Mouse (Mus musculus) MEL (cell line): ENCODE data around the gene Cyp2b10. TPM values are rescaled to one million over a fixed set of nuclear protein-coding genes. Genes with fewer than 3 reads are reported as not detected.
"Not testable (repeated sequence)": the region's sequence is repeated elsewhere in the genome, so short reads cannot be mapped to it uniquely, and the experiment has no call there.

Experiments
- DNase-seq: peaks from one replicate; pipeline ENCODE4 v3.0.0; 2011; ENCODE audit warnings: low read depth, low spot score
- H3K27ac ChIP-seq: 2 replicates; pipeline ENCODE4 v1.5.1; 2012; ENCODE audit warnings: low read depth, mild to moderate bottlenecking, control low read depth, low read length, moderate library complexity; ENCODE audit not compliant: control insufficient read depth
- H3K27me3 ChIP-seq, 2 experiments: fragments of 150-350 bp in 1 of 2; sonication (generic) in 1 of 2; 2 replicates each; pipeline ENCODE4 v1.6.1; 2012; ENCODE audit warnings: low read length in 2 of 2, mild to moderate bottlenecking in 2 of 2, improper control_type of control experiment in 1 of 2, moderate library complexity in 1 of 2; ENCODE audit not compliant: insufficient read depth in 2 of 2, control insufficient read depth in 1 of 2
- H3K36me3 ChIP-seq, 2 experiments: 2 replicates each; pipeline ENCODE4 v1.6.1; 2012 to 2014; ENCODE audit warnings: low read length in 2 of 2, improper control_type of control experiment in 1 of 2, inconsistent platforms in 1 of 2, mild to moderate bottlenecking in 1 of 2; ENCODE audit not compliant: insufficient read depth in 2 of 2, control insufficient read depth in 1 of 2
- H3K4me1 ChIP-seq, 2 experiments: fragments of 150-350 bp in 1 of 2; sonication (generic) in 1 of 2; 2 replicates each; pipeline ENCODE4 v1.6.1; 2012; ENCODE audit warnings: low read length in 2 of 2, improper control_type of control experiment in 1 of 2, mild to moderate bottlenecking in 1 of 2; ENCODE audit not compliant: insufficient read depth in 2 of 2, control insufficient read depth in 1 of 2
- H3K4me3 ChIP-seq, 2 experiments: fragments of 150-350 bp in 1 of 2; sonication (generic) in 1 of 2; 2 replicates each; pipeline ENCODE4 v1.5.1; 2012; ENCODE audit warnings: low read depth in 2 of 2, low read length in 2 of 2, mild to moderate bottlenecking in 2 of 2, moderate library complexity in 2 of 2, control low read depth in 1 of 2, improper control_type of control experiment in 1 of 2; ENCODE audit not compliant: control insufficient read depth in 1 of 2, insufficient read depth in 1 of 2
- H3K79me2 ChIP-seq: 2 replicates; pipeline ENCODE4 v1.6.1; 2012; ENCODE audit warnings: mild to moderate bottlenecking, low read length, moderate library complexity; ENCODE audit not compliant: control insufficient read depth, poor library complexity, insufficient read depth
- H3K9ac ChIP-seq: 2 replicates; pipeline ENCODE4 v1.6.1; 2012; ENCODE audit warnings: low read depth, mild to moderate bottlenecking, control low read depth, low read length, moderate library complexity; ENCODE audit not compliant: control insufficient read depth, poor library complexity, severe bottlenecking
- H3K9me3 ChIP-seq: fragments of 150-350 bp; sonication (generic); replicated peaks from 2 replicates; pipeline ENCODE4 v1.6.1; 2012; ENCODE audit warnings: mild to moderate bottlenecking, low read length, improper control_type of control experiment, moderate library complexity; ENCODE audit not compliant: insufficient read depth
- BHLHE40 ChIP-seq: IDR thresholded peaks from 2 replicates; pipeline ENCODE4 v1.6.1; 2012; ENCODE audit warnings: low read depth, mild to moderate bottlenecking, inconsistent platforms, low read length, improper control_type of control experiment, borderline replicate concordance
- CHD2 ChIP-seq: IDR thresholded peaks from 2 replicates; pipeline ENCODE4 v1.6.1; 2011; ENCODE audit warnings: low read length, improper control_type of control experiment
- CTCF ChIP-seq, 3 experiments: IDR thresholded peaks in 2 of 3; conservative IDR thresholded peaks in 1 of 3; 2 replicates each; pipeline ENCODE4 v1.5.1; 2011 to 2012; ENCODE audit warnings: low read length in 3 of 3, low read depth in 2 of 3, mild to moderate bottlenecking in 2 of 3, improper control_type of control experiment in 1 of 3, inconsistent platforms in 1 of 3, mixed read lengths in 1 of 3, moderate library complexity in 1 of 3; ENCODE audit not compliant: control insufficient read depth in 1 of 3, insufficient read depth in 1 of 3, poor library complexity in 1 of 3, severe bottlenecking in 1 of 3
- ELF1 ChIP-seq: IDR thresholded peaks from 2 replicates; pipeline ENCODE4 v1.6.1; 2014; ENCODE audit warnings: low read depth, mild to moderate bottlenecking, inconsistent platforms, low read length, improper control_type of control experiment, moderate library complexity
- ETS1 ChIP-seq: IDR thresholded peaks from 2 replicates; pipeline ENCODE4 v1.6.1; 2012; ENCODE audit warnings: low read depth, mild to moderate bottlenecking, inconsistent platforms, low read length, improper control_type of control experiment, moderate library complexity
- GATA1 ChIP-seq: IDR thresholded peaks from 2 replicates; pipeline ENCODE4 v1.6.1; 2011; ENCODE audit warnings: low read depth, low read length, improper control_type of control experiment
- KAT2A ChIP-seq: conservative IDR thresholded peaks from 2 replicates; pipeline ENCODE4 v1.6.1; 2012; ENCODE audit warnings: low read depth, low read length, improper control_type of control experiment, inconsistent platforms
- MAZ ChIP-seq: IDR thresholded peaks from 2 replicates; pipeline ENCODE4 v1.6.1; 2012; ENCODE audit warnings: low read depth, mild to moderate bottlenecking, inconsistent platforms, low read length, improper control_type of control experiment
- MYB ChIP-seq: IDR thresholded peaks from 2 replicates; pipeline ENCODE4 v1.6.1; 2011; ENCODE audit warnings: mild to moderate bottlenecking, low read depth, low read length, improper control_type of control experiment
- POLR2AphosphoS2 ChIP-seq: IDR thresholded peaks from 2 replicates; pipeline ENCODE4 v1.6.1; 2011; ENCODE audit warnings: low read length, improper control_type of control experiment
- POLR2AphosphoS5 ChIP-seq: IDR thresholded peaks from 2 replicates; pipeline ENCODE4 v1.6.1; 2012; ENCODE audit warnings: low read depth, borderline replicate concordance, mild to moderate bottlenecking, inconsistent platforms, low read length, moderate library complexity, mixed read lengths
- SIN3A ChIP-seq: IDR thresholded peaks from 2 replicates; pipeline ENCODE4 v1.6.1; 2012; ENCODE audit warnings: low read length, improper control_type of control experiment, inconsistent platforms
- SMC3 ChIP-seq: IDR thresholded peaks from 2 replicates; pipeline ENCODE4 v1.6.1; 2011; ENCODE audit warnings: low read depth, low read length, improper control_type of control experiment
- TAL1 ChIP-seq: IDR thresholded peaks from 2 replicates; pipeline ENCODE4 v1.6.1; 2012; ENCODE audit warnings: mild to moderate bottlenecking, inconsistent platforms, low read length, moderate library complexity, mixed read lengths
- TCF12 ChIP-seq: IDR thresholded peaks from 2 replicates; pipeline ENCODE4 v1.6.1; 2014; ENCODE audit warnings: low read depth, mild to moderate bottlenecking, inconsistent platforms, low read length, improper control_type of control experiment, moderate library complexity
- UBTF ChIP-seq: IDR thresholded peaks from 2 replicates; pipeline ENCODE4 v1.6.1; 2012; ENCODE audit warnings: low read depth, mild to moderate bottlenecking, inconsistent platforms, low read length, improper control_type of control experiment, moderate library complexity, borderline replicate concordance; ENCODE audit not compliant: insufficient read depth
- USF1 ChIP-seq: IDR thresholded peaks from 2 replicates; pipeline ENCODE4 v1.6.1; 2014; ENCODE audit warnings: low read depth, mild to moderate bottlenecking, inconsistent platforms, low read length, improper control_type of control experiment, moderate library complexity
- ZC3H11A ChIP-seq: IDR thresholded peaks from 2 replicates; pipeline ENCODE4 v1.6.1; 2012; ENCODE audit warnings: low read depth, mild to moderate bottlenecking, inconsistent platforms, low read length, improper control_type of control experiment
- ZKSCAN1 ChIP-seq: IDR thresholded peaks from 2 replicates; pipeline ENCODE4 v1.6.1; 2012; ENCODE audit warnings: low read depth, mild to moderate bottlenecking, inconsistent platforms, low read length, improper control_type of control experiment, moderate library complexity
- ZNF384 ChIP-seq: IDR thresholded peaks from 2 replicates; pipeline ENCODE4 v1.6.1; 2012; ENCODE audit warnings: low read depth, mild to moderate bottlenecking, inconsistent platforms, low read length, improper control_type of control experiment
- polyA plus RNA-seq, 2 experiments: library from polyadenylated mRNA; stranded (reverse) in 1 of 2; unstranded in 1 of 2; fragments of >175 nt in 1 of 2; fragments of >200 nt in 1 of 2; gene quantifications; 2 replicates each; pipeline versions ENCODE4 v1.2.1 to v1.2.4; 2012; ENCODE audit warnings: low replicate concordance in 2 of 2, low read depth in 1 of 2; ENCODE audit not compliant: insufficient read length in 2 of 2, insufficient read depth in 1 of 2, missing spikeins in 1 of 2
- total RNA-seq: library from RNA; depleted of rRNA; stranded (reverse); fragments of 300-350 nt; gene quantifications from 2 replicates; pipeline ENCODE4 v1.2.3, GENCODE M21; 2012

Cyp2b10 gene
- total and polyA plus RNA-seq, 3 experiments = not detected

DNA sequence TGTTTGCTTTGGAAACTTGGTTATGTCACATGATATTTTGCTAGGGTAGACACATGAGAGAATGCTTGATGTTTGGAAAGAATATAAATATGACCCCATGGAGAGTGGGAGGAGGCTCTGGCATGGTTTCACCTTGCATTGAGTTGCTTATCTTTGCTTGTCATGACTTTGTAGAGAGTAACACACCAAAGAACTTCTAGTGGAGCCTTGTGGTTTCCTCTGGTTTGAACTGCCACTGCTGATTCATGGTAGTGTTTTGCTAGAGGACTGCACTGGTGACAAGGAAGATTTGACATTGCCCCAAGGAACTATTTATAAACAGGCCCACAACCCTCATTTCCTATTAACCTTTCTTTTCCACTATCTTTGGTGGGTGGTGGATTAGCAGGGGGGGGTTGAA is 24.8 kb upstream of the Cyp2b10 start (continued):
- TF ChIP-seq ETS1 = no peak

DNA sequence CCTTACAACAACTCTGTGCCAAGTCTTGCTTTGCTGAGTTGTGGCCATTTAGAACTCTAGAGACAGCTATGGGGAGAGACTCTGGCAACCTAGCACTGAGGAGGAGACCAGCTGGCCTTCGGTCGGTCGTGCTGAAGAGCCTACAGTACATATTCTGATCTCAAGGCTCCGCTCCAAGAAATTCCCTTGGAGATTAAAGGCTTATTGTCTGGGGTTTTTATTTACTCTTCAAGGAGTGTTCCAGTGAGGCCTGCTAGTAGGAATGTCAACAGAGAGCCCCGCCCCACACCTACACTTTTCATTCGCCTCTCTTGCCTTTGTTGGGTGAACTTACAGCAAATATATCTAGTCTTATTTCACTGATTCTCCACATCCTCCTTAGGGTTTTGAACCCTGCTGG is 18.7 kb upstream of the Cyp2b10 start:
- H3K27ac ChIP-seq = no peak overlapping the region
- no peak for TF ChIP-seq CTCF (IDR thresholded peaks at IDR 0.05 in 2 of 3, conservative IDR thresholded peaks at IDR 0.05 in 1 of 3; ENCODE audit: control insufficient read depth in 1 of 3, insufficient read depth in 1 of 3, low read depth in 2 of 3, low read length in 3 of 3, poor library complexity in 1 of 3, severe bottlenecking in 1 of 3)
- no peak for TF ChIP-seq BHLHE40
- no peak for TF ChIP-seq CHD2
- TF ChIP-seq TAL1 = no peak
- no peak for TF ChIP-seq ZKSCAN1
- TF ChIP-seq ETS1 = no peak
- no peak for TF ChIP-seq TCF12
- TF ChIP-seq SMC3 = no peak
- no peak for TF ChIP-seq SIN3A
- TF ChIP-seq POLR2AphosphoS5 = no peak
- TF ChIP-seq ZNF384 = no peak
- TF ChIP-seq ELF1 = no peak
- no peak for TF ChIP-seq KAT2A
- TF ChIP-seq POLR2AphosphoS2 = no peak
- no peak for TF ChIP-seq ZC3H11A
- no peak for TF ChIP-seq MYB
- no peak for TF ChIP-seq UBTF
- no peak for TF ChIP-seq MAZ
- no peak for TF ChIP-seq USF1
- no peak for TF ChIP-seq GATA1
- TF ChIP-seq, all 39 proteins: peak for 0
- Histone ChIP-seq H3K4me1 (no peaks in the 10 kb centered on the region), H3K36me3 (no peaks in the 10 kb centered on the region), H3K9ac (no peak overlapping the region), H3K4me3 (no peak overlapping the region), H3K27me3 (no peaks in the 10 kb centered on the region), H3K79me2 (no peaks in the 10 kb centered on the region), H3K9me3 (no peaks in the 10 kb centered on the region)
- DNase-seq = no peak

DNA sequence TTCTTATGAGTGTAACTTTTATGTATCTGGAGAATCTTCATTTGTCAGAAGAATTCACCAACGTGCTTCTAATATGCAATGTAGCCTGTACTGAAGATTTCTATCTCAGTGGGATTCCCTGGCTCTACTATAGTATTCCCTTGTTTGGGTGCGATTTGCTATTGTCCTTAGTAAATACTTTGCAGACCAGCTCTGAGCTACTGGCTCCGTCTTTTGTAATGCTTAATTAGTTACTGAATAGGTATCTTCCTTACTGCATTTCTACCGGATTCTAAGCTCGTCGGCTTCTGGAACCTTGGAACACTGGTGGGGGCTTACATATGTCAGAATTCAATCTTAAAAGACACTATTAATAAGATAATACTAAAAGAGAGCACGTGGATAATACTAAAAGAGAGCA is 16.7 kb upstream of the Cyp2b10 start:
- H3K4me3 ChIP-seq, H3K79me2 ChIP-seq, H3K27ac ChIP-seq, H3K36me3 ChIP-seq, DNase-seq, H3K9me3 ChIP-seq, H3K9ac ChIP-seq, H3K4me1 ChIP-seq, H3K27me3 ChIP-seq: not testable (repeated sequence)
